Mouse (Mus musculus): ENCODE results near the gene Fam135a. TPM values are rescaled to one million over a fixed set of nuclear protein-coding genes. Genes with fewer than 3 reads are reported as not detected.

The Fam135a gene
- polyA plus RNA-seq, 1 experiment from 2014 or later = 41.9 TPM

- no peaks in the 10 kb centered on the region for H3K4me1 ChIP-seq (ENCODE audit: control insufficient read depth, insufficient read depth, low read length)
- no peak overlapping the region for H3K4me3 ChIP-seq (ENCODE audit: low read depth, low read length)
- 50% methylated on average over 5 of the region's 5 CpGs for WGBS
- DNase-seq (ENCODE audit: low spot score) (no peak), ATAC-seq (ENCODE audit: insufficient read depth, low FRiP score, low TSS enrichment) (0 out of 2 replicates have a peak, but pooled peaks have one; percentile 45)
- H3K36me3 ChIP-seq (ENCODE audit: control insufficient read depth, insufficient read depth, low read length) = no peaks in the 10 kb centered on the region; the same call in 1 of the 2 replicates
- no peaks in the 10 kb centered on the region for H3K9me3 ChIP-seq (ENCODE audit: control insufficient read depth, low read length)
- no peak overlapping the region for H3K27ac ChIP-seq (ENCODE audit: low read depth, low read length)
- H3K27me3 ChIP-seq (ENCODE audit: control insufficient read depth, insufficient read depth, low read length) = no peaks in the 10 kb centered on the region
- no peak overlapping the region for H3K9ac ChIP-seq (ENCODE audit: low read length)
- no peak overlapping the region for H3K4me2 ChIP-seq (ENCODE audit: low read depth)
Observed at GRCm38 (mm10) chr1:24043007-24043406, 57.1 kb downstream of the Fam135a start.

DNA sequence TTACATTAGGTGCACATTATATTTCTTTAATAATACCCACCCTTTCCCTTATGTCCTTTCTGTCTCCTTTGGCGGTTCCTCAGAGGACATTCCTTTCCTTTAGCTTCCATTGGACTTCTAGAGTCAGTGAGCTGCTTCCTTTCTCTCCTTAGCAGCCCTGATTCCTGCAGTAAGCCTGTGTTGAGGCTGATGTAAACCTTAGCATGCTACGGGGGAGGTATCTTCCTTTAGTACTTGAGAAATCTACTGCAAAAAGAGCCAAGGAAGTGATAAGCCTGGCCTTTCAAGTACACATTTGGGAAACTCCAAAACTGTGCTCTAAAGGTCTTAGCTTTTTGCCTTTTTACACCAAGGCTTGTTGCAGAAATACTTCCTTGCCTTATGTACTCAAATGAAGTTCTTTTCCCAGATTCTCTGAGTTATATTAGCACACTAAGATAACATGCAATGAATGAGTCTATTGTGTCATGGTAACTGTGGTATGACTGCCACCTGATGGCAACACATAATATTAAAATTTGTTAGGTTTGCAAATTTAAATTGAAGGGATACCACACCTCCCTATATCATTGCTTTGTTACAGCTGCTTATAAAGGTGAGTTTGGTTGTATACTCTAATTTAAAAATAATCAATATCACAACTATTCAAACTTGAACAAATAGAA, 66.2 kb downstream of the Fam135a start:
- Histone ChIP-seq H3K27ac (ENCODE audit: low read depth, low read length) (no peak overlapping the region), H3K4me3 (ENCODE audit: low read depth, low read length) (no peak overlapping the region), H3K27me3 (ENCODE audit: control insufficient read depth, insufficient read depth, low read length) (no peaks in the 10 kb centered on the region), H3K9me3 (ENCODE audit: control insufficient read depth, low read length) (no peaks in the 10 kb centered on the region), H3K4me1 (ENCODE audit: control insufficient read depth, insufficient read depth, low read length) (no peaks in the 10 kb centered on the region), H3K4me2 (ENCODE audit: low read depth) (no peak overlapping the region), H3K9ac (ENCODE audit: low read length) (no peak overlapping the region), H3K36me3 (ENCODE audit: control insufficient read depth, insufficient read depth, low read length) (peaks cover 4% of the 10 kb centered on the region; the same call in 1 of the 2 replicates)
- DNase-seq (ENCODE audit: low spot score) = no peak
- ATAC-seq (ENCODE audit: insufficient read depth, low FRiP score, low TSS enrichment) = no peak
- WGBS = 89% methylated on average over 2 of the region's 2 CpGs

GRCm38 (mm10) chr1:24010821-24011220, 89.3 kb downstream of the Fam135a start:
- no peaks in the 10 kb centered on the region for H3K9me3 ChIP-seq (ENCODE audit: control insufficient read depth, low read length)
- no peak overlapping the region for H3K27ac ChIP-seq (ENCODE audit: low read depth, low read length)
- WGBS = 95% methylated on average over 6 of the region's 6 CpGs
- no peaks in the 10 kb centered on the region for H3K36me3 ChIP-seq (ENCODE audit: control insufficient read depth, insufficient read depth, low read length)
- DNase-seq (ENCODE audit: low spot score) (no peak), ATAC-seq (ENCODE audit: insufficient read depth, low FRiP score, low TSS enrichment) (no peak)
- H3K9ac ChIP-seq (ENCODE audit: low read length) = no peak overlapping the region
- H3K4me1 ChIP-seq (ENCODE audit: control insufficient read depth, insufficient read depth, low read length) = no peaks in the 10 kb centered on the region
- H3K27me3 ChIP-seq (ENCODE audit: control insufficient read depth, insufficient read depth, low read length) = no peaks in the 10 kb centered on the region
- H3K4me3 ChIP-seq (ENCODE audit: low read depth, low read length) = no peak overlapping the region
- no peak overlapping the region for H3K4me2 ChIP-seq (ENCODE audit: low read depth)

DNA sequence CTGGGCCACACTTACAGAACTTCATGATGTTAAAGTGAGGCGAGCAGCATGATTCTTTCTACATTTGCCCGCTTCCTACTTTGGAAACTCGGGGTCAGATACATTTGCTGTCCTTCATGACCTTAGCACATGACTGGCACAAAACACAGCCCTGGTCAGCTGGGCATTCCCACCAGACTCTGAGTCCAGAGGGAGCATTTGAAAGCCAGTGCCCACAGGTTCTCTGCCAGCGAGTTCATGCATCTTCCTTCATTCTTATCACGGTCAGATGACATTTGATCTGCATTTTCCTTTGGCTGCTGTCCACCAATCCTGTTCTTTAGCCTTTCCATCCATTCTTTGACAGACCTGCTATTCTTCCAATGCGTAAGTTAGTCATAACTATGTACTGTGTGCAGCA, 90.1 kb downstream of the Fam135a start:
- Histone ChIP-seq H3K4me3 (ENCODE audit: low read depth, low read length) (no peak overlapping the region), H3K4me2 (ENCODE audit: low read depth) (no peak overlapping the region), H3K27ac (ENCODE audit: low read depth, low read length) (no peak overlapping the region), H3K27me3 (ENCODE audit: control insufficient read depth, insufficient read depth, low read length) (no peaks in the 10 kb centered on the region), H3K9ac (ENCODE audit: low read length) (no peak overlapping the region), H3K9me3 (ENCODE audit: control insufficient read depth, low read length) (no peaks in the 10 kb centered on the region), H3K4me1 (ENCODE audit: control insufficient read depth, insufficient read depth, low read length) (no peaks in the 10 kb centered on the region), H3K36me3 (ENCODE audit: control insufficient read depth, insufficient read depth, low read length) (no peaks in the 10 kb centered on the region)
- 92% methylated on average over 6 of the region's 6 CpGs for WGBS
- DNase-seq (ENCODE audit: low spot score) (no peak), ATAC-seq (ENCODE audit: insufficient read depth, low FRiP score, low TSS enrichment) (no peak)

DNA sequence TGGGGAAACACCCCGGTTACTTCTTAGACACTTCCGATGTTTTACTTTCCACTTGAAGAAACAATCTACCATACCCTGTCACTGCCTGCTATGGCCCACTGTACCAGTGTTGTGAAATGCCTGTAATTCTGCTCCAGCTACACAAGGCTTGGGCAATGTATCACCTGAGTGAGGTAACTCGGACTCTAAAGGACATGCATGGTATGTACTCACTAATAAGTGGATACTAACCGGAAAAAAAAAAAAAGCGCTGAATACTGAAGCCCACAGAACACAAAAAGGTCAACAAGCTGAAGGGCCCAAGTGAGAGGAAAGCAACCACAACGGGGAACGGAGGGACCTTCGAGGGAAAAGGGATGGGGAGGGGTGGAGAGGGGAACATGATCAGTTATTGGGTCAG, 92.5 kb downstream of the Fam135a start:
- ATAC-seq (ENCODE audit: insufficient read depth, low FRiP score, low TSS enrichment) (no peak), DNase-seq (ENCODE audit: low spot score) (no peak)
- no peaks in the 10 kb centered on the region for H3K4me1 ChIP-seq (ENCODE audit: control insufficient read depth, insufficient read depth, low read length)
- H3K4me3 ChIP-seq (ENCODE audit: low read depth, low read length) = no peak overlapping the region
- 87% methylated on average over 8 of the region's 8 CpGs for WGBS
- H3K9me3 ChIP-seq (ENCODE audit: control insufficient read depth, low read length) = no peaks in the 10 kb centered on the region
- no peaks in the 10 kb centered on the region for H3K36me3 ChIP-seq (ENCODE audit: control insufficient read depth, insufficient read depth, low read length)
- H3K27me3 ChIP-seq (ENCODE audit: control insufficient read depth, insufficient read depth, low read length) = no peaks in the 10 kb centered on the region
- no peak overlapping the region for H3K9ac ChIP-seq (ENCODE audit: low read length)
- H3K4me2 ChIP-seq (ENCODE audit: low read depth) = no peak overlapping the region
- H3K27ac ChIP-seq (ENCODE audit: low read depth, low read length) = no peak overlapping the region

- H3K9ac ChIP-seq (ENCODE audit: low read length) = peak within 1 kb of the TSS; percentile 76
- DNase-seq (ENCODE audit: low spot score) (peak; percentile 96), ATAC-seq (ENCODE audit: insufficient read depth, low FRiP score, low TSS enrichment) (peak; percentile 94)
- H3K4me2 ChIP-seq (ENCODE audit: low read depth) = peak within 1 kb of the TSS; percentile 54
- H3K4me1 ChIP-seq (ENCODE audit: control insufficient read depth, insufficient read depth, low read length) = no peaks in the 10 kb centered on the region
- H3K9me3 ChIP-seq (ENCODE audit: control insufficient read depth, low read length) = no peaks in the 10 kb centered on the region
- H3K27ac ChIP-seq (ENCODE audit: low read depth, low read length) = peak within 1 kb of the TSS; percentile 79
- H3K36me3 ChIP-seq (ENCODE audit: control insufficient read depth, insufficient read depth, low read length) = no peaks in the 10 kb centered on the region
- no peaks in the 10 kb centered on the region for H3K27me3 ChIP-seq (ENCODE audit: control insufficient read depth, insufficient read depth, low read length)
- peak within 1 kb of the TSS; percentile 58 for H3K4me3 ChIP-seq (ENCODE audit: low read depth, low read length)
- 1% methylated on average over 47 of the region's 47 CpGs for WGBS
Observed at GRCm38 (mm10) chr1:24005070-24005804, 94.9 kb downstream of the Fam135a start, which contains the start of gene Sdhaf4. Gene Sdhaf4, minus strand, starts transcription at chr1:24005656.

DNA sequence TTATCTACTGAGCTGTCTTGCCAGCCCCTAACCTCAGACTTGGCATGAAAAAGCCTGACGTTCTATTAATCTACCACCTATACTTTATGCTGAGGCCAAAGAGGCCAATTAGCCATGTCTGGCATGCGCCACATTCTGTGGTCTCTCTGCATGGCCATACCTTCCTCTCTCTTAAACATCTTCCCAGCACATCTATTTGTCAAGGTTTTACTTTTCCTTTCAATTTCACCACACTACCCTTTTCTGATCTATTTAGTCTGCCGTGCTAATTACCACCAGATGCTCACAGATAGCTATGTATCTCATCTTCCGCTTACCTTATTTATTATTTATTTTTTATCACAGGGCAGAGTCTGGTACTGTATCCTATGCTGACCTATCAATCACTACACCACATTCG, 100.8 kb downstream of the Fam135a start:
- DNase-seq (ENCODE audit: low spot score) (no peak), ATAC-seq (ENCODE audit: insufficient read depth, low FRiP score, low TSS enrichment) (no peak)
- Histone ChIP-seq H3K4me1 (ENCODE audit: control insufficient read depth, insufficient read depth, low read length) (no peaks in the 10 kb centered on the region), H3K27ac (ENCODE audit: low read depth, low read length) (no peak overlapping the region), H3K27me3 (ENCODE audit: control insufficient read depth, insufficient read depth, low read length) (no peaks in the 10 kb centered on the region), H3K9me3 (ENCODE audit: control insufficient read depth, low read length) (no peaks in the 10 kb centered on the region), H3K9ac (ENCODE audit: low read length) (no peak overlapping the region), H3K36me3 (ENCODE audit: control insufficient read depth, insufficient read depth, low read length) (0 out of 2 replicates have a peak, but pooled peaks cover 3% of the 10 kb centered on the region), H3K4me3 (ENCODE audit: low read depth, low read length) (no peak overlapping the region), H3K4me2 (ENCODE audit: low read depth) (no peak overlapping the region)
- WGBS = 92% methylated on average over 5 of the region's 5 CpGs

GRCm38 (mm10) chr1:23998866-23999265, 101.3 kb downstream of the Fam135a start:
- ATAC-seq (ENCODE audit: insufficient read depth, low FRiP score, low TSS enrichment) (no peak), DNase-seq (ENCODE audit: low spot score) (no peak)
- H3K4me1 ChIP-seq (ENCODE audit: control insufficient read depth, insufficient read depth, low read length) = no peaks in the 10 kb centered on the region
- 94% methylated on average over 7 of the region's 7 CpGs for WGBS
- no peaks in the 10 kb centered on the region for H3K27me3 ChIP-seq (ENCODE audit: control insufficient read depth, insufficient read depth, low read length)
- H3K9ac ChIP-seq (ENCODE audit: low read length) = no peak overlapping the region
- no peaks in the 10 kb centered on the region for H3K9me3 ChIP-seq (ENCODE audit: control insufficient read depth, low read length)
- no peak overlapping the region for H3K4me2 ChIP-seq (ENCODE audit: low read depth)
- H3K4me3 ChIP-seq (ENCODE audit: low read depth, low read length) = no peak overlapping the region
- 0 out of 2 replicates have a peak, but pooled peaks cover 3% of the 10 kb centered on the region for H3K36me3 ChIP-seq (ENCODE audit: control insufficient read depth, insufficient read depth, low read length)
- no peak overlapping the region for H3K27ac ChIP-seq (ENCODE audit: low read depth, low read length)

All from neural tube, embryonic 11.5 days (tissue).